Mouse (Mus musculus): Measurements from ENCODE around the gene Kcnj16.

GRCm38 (mm10) chr11:110985949-110986348, 18.1 kb downstream of the Kcnj16 start:
- no peak for TF ChIP-seq POLR2A (IDR thresholded peaks at IDR 0.05; ENCODE audit: control insufficient read depth, extremely low read depth, insufficient read depth, low read length, poor library complexity)
- no peak for TF ChIP-seq CTCF (IDR thresholded peaks at IDR 0.05; ENCODE audit: borderline replicate concordance, control insufficient read depth, extremely low read depth, insufficient read depth, low read length, poor library complexity)

Measured in thymus, adult 2 months (tissue).